Mouse (Mus musculus): ENCODE data around the gene Zfp987.
"Not testable (repeated sequence)": the region's sequence is repeated elsewhere in the genome, so short reads cannot be mapped to it uniquely, and the experiment has no call there.

DNA sequence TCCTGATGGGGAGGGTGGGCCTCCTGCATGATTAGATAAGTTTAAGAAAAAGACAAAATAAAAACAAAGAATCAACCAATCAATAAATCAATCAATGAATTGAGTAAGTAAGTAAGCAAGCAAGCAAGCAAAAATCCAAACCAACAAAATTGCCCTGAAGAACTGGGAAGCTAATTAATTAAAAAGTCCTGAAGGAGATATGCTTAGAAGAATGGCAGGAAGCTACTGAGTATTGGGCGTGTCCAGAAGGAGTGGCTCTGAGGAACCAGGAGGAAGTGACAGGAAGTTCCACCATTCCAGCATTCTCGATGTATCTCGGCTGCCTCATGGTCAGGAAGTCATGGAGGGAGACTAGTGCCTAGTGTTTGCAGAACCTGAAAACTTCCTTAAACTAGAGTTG, at the start of gene Zfp987:
- TF ChIP-seq POLR2A (IDR thresholded peaks at IDR 0.05; ENCODE audit: extremely low read depth, insufficient read depth, low read length); CTCF (IDR thresholded peaks at IDR 0.05; ENCODE audit: low read depth, low read length): not testable (repeated sequence)
